Mouse (Mus musculus) embryonic facial prominence, embryonic 14.5 days (tissue): Measurements from ENCODE around the gene Gm20708. TPM values are rescaled to one million over a fixed set of nuclear protein-coding genes. Genes with fewer than 3 reads are reported as not detected.
"Not testable (repeated sequence)": the region's sequence is repeated elsewhere in the genome, so short reads cannot be mapped to it uniquely, and the experiment has no call there.

Source experiments
- ATAC-seq: fragments of 200-750 bp; cut with Nextera tagmentation; 2 replicates; pipeline ENCODE4 v1.8.0; 2017; ENCODE audit warnings: low read depth, moderate number of reproducible peaks, moderate TSS enrichment
- DNase-seq: peaks from one replicate; pipeline ENCODE4 v3.0.0-alpha.2; 2015; ENCODE audit warnings: low spot score
- H3K27ac ChIP-seq: fragments of 300-500 bp; sonication (generic); replicated peaks from 2 replicates; pipeline ENCODE4 v1.5.1; 2014; ENCODE audit warnings: low read depth, mild to moderate bottlenecking, low read length, moderate library complexity
- H3K27me3 ChIP-seq: fragments of 300-500 bp; sonication (generic); replicated peaks from 2 replicates; pipeline ENCODE4 v1.6.1; 2014; ENCODE audit warnings: low read length; ENCODE audit not compliant: control insufficient read depth, insufficient read depth
- H3K36me3 ChIP-seq: fragments of 300-500 bp; sonication (generic); 2 replicates; pipeline ENCODE4 v1.6.1; 2014; ENCODE audit warnings: low read length, mixed read lengths; ENCODE audit not compliant: control insufficient read depth, insufficient read depth
- H3K4me1 ChIP-seq: fragments of 300-500 bp; sonication (generic); 2 replicates; pipeline ENCODE4 v1.6.1; 2014; ENCODE audit warnings: antibody characterized with exemption, low read length; ENCODE audit not compliant: control insufficient read depth, insufficient read depth
- H3K4me2 ChIP-seq: fragments of 300-500 bp; sonication (generic); 2 replicates; pipeline ENCODE4 v1.6.1; 2014; ENCODE audit warnings: low read depth, mild to moderate bottlenecking, low read length, moderate library complexity, mixed read lengths
- H3K4me3 ChIP-seq: fragments of 300-500 bp; sonication (generic); 2 replicates; pipeline ENCODE4 v1.5.1; 2014; ENCODE audit warnings: low read depth, mild to moderate bottlenecking, low read length
- H3K9ac ChIP-seq: fragments of 300-500 bp; sonication (generic); 2 replicates; pipeline ENCODE4 v1.6.1; 2014; ENCODE audit warnings: low read depth, mild to moderate bottlenecking, low read length, moderate library complexity, mixed read lengths
- H3K9me3 ChIP-seq: fragments of 300-500 bp; sonication (generic); 2 replicates; pipeline ENCODE4 v1.6.1; 2016; ENCODE audit warnings: low read length; ENCODE audit not compliant: control insufficient read depth
- WGBS: fragments of 180-500 bp; shearing (Covaris S2); extraction: QIAGEN DNeasy Blood & Tissue Kit; methylation state at CpG from one replicate; pipeline ENCODE4 v1.1.7; 2014; 5-methylcytosine and 5-hydroxymethylcytosine counted together
- polyA plus RNA-seq: library from polyadenylated mRNA; unstranded; fragments of >200 nt; fragmentation: Nextera tagmentation; extraction: Ambion mirVana; gene quantifications from 2 replicates; pipeline ENCODE4 v1.2.1, GENCODE M21; 2014

The Gm20708 gene
- polyA plus RNA-seq, 1 experiment from 2014 or later, result 0.86 TPM

- no peaks in the 10 kb centered on the region for H3K9me3 ChIP-seq
- no peaks in the 10 kb centered on the region for H3K27me3 ChIP-seq
- DNase-seq (peak; percentile 75), ATAC-seq (no peak)
- peak overlapping the region; percentile 49; the same call in 1 of the 2 replicates for H3K27ac ChIP-seq
- no peak overlapping the region for H3K4me3 ChIP-seq
- H3K36me3 ChIP-seq, result no peaks in the 10 kb centered on the region
- no peak overlapping the region for H3K4me2 ChIP-seq
- peaks cover 20% of the 10 kb centered on the region for H3K4me1 ChIP-seq
- 64% methylated on average over 18 of the region's 18 CpGs for WGBS
- H3K9ac ChIP-seq, result no peak overlapping the region
Measured at GRCm38 (mm10) chr11:117828149-117828887, 18.9 kb downstream of the Gm20708 start.

- H3K9me3 ChIP-seq, result no peaks in the 10 kb centered on the region
- no peaks in the 10 kb centered on the region for H3K36me3 ChIP-seq
- no peaks in the 10 kb centered on the region for H3K27me3 ChIP-seq
- ATAC-seq (no peak), DNase-seq (peak; percentile 67)
- WGBS, result 51% methylated on average over 9 of the region's 9 CpGs
- no peak overlapping the region for H3K9ac ChIP-seq
- no peak overlapping the region for H3K4me2 ChIP-seq
- H3K4me3 ChIP-seq, result no peak overlapping the region
- peak overlapping the region; percentile 49 for H3K27ac ChIP-seq
- peaks cover 20% of the 10 kb centered on the region for H3K4me1 ChIP-seq
Measured at GRCm38 (mm10) chr11:117828888-117829604, 19.6 kb downstream of the Gm20708 start.

DNA sequence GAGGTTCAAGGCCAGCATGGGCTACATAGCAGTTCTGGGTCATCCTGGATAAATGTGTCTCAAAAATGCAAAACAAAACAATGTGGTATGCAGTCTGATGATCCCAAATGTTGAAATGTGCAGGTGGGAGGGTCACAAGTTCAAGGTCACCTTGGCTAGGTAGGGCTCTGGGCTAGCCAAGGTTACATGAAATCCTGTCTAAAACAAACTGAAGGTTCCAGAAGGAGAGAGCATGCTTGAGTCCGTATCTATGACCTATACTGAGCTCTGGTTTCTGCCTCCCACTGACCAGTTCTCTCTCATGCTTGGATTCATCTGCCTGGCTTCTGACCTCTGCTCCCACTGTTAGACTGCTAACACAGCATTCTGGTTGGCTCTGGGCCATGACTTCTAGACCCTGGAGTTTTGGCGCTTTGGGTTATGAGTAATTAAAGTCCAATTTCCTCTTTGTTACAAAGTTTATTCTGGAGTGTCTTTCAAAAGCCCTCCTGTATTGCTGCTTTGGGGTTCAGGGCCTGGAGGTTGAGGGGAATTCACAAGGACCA is 20.3 kb downstream of the Gm20708 start:
- Histone ChIP-seq H3K9me3 (no peaks in the 10 kb centered on the region), H3K4me2 (no peak overlapping the region)
- DNase-seq, result no peak

GRCm38 (mm10) chr11:117830401-117830800 is 20.9 kb downstream of the Gm20708 start:
- Histone ChIP-seq H3K27ac (no peak overlapping the region), H3K4me2 (no peak overlapping the region), H3K9me3 (no peaks in the 10 kb centered on the region), H3K4me1 (peaks cover 20% of the 10 kb centered on the region), H3K36me3 (no peaks in the 10 kb centered on the region), H3K4me3 (no peak overlapping the region), H3K27me3 (no peaks in the 10 kb centered on the region), H3K9ac (no peak overlapping the region)
- ATAC-seq (no peak), DNase-seq (peak; percentile 33)
- 73% methylated on average over 9 of the region's 9 CpGs for WGBS

More for the DNA sequence above, 20.3 kb downstream of the Gm20708 start:
- no peak for ATAC-seq
- peaks cover 20% of the 10 kb centered on the region for H3K4me1 ChIP-seq
- no peaks in the 10 kb centered on the region for H3K27me3 ChIP-seq
- no peak overlapping the region for H3K4me3 ChIP-seq
- no peak overlapping the region for H3K9ac ChIP-seq
- no peaks in the 10 kb centered on the region for H3K36me3 ChIP-seq
- 71% methylated on average over 2 of the region's 2 CpGs for WGBS
- H3K27ac ChIP-seq, result no peak overlapping the region

DNA sequence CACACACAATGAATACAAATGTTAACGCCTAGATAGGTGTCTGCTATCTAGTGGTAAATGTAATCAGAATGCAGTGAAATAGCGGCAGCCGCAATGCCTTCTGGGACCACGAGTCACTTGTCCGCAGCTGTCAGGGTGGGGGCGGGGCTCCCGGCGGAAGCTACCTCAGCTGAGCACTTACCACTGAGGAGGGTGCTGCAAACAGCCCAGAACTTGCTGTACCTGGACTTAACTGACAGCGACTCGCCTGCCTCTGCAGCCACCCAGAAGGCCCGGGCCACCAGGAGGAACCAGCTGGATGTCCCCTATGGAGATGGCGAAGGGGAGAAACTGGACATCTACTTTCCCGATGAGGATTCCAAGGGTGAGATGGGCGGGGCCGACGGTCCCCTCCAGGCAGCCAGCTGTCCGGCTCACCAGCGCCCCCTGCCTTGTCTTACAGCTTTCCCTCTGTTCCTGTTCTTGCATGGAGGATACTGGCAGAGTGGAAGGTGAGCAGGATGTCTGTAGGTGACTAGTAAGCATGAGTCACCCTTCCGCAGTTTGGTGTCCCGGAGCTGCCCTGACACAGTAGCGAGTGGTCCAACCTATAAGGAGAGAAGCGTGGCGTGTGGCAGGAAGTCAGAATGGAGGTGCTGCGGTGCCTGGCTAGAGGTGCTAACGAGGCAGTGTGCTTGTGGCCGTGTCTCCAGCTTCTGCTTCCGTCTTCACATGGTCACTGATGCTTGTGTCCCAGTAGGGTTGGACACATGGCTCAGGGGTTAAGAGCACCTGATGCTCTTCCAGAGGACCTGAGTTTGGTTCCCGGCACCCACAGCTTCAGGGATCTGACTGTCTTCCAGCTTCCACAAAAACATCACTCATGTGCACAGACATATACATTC is 22.9 kb downstream of the Gm20708 start:
- Histone ChIP-seq H3K4me1 (peaks cover 9% of the 10 kb centered on the region), H3K4me2 (peak overlapping the region; percentile 48), H3K9me3 (no peaks in the 10 kb centered on the region), H3K27ac (no peak overlapping the region), H3K9ac (no peak overlapping the region), H3K4me3 (peak overlapping the region; percentile 11; the same call in 1 of the 2 replicates), H3K27me3 (no peaks in the 10 kb centered on the region), H3K36me3 (no peaks in the 10 kb centered on the region)
- 22% methylated on average over 28 of the region's 28 CpGs for WGBS
- DNase-seq (peak; percentile 58), ATAC-seq (peak; percentile 23; the same call in 1 of the 2 replicates)

DNA sequence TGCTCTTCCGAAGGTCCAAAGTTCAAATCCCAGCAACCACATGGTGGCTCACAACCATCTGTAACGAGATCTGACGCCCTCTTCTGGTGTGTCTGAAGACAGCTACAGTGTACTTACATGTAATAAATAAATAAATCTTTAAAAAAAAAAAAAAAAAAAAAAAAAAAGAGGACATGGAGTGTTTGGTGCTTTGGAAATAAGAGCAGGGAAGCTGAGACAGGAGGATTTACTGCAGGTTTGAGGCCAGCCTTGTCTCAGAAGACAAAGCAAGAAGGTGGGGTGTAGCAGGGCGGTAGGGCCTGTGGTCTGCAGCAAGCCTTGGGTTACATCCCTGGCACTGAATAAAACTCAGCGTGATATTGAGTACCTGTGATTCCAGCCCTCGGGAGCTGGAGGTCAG is 24.0 kb downstream of the Gm20708 start:
- H3K4me1 ChIP-seq, H3K27me3 ChIP-seq, H3K9me3 ChIP-seq, H3K27ac ChIP-seq, H3K4me3 ChIP-seq, DNase-seq, H3K36me3 ChIP-seq, ATAC-seq, H3K4me2 ChIP-seq, H3K9ac ChIP-seq: not testable (repeated sequence)
- 92% methylated on average over 4 of the region's 6 CpGs for WGBS

DNA sequence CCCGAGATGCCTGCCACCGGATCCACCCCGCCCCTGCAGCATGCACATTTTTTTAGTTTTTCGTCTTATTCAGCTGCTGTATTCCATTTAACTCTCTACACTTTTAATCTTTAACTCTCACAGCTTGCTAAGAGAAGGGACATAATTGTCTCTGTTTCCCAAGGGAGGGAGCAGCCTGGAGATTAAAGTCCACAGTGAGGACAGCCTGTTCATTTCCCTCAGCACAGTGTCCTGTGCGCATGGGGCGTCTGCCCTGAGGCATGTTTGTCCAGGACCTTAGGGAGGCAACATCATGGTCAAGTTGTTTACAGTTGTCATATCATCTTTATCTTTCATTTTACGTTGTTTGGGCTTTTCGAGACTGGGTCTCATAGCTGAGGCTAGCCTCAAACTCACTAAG is 24.6 kb downstream of the Gm20708 start:
- H3K4me2 ChIP-seq, result no peak overlapping the region
- no peak overlapping the region for H3K4me3 ChIP-seq
- no peak overlapping the region for H3K9ac ChIP-seq
- 89% methylated on average over 8 of the region's 8 CpGs for WGBS
- DNase-seq (no peak), ATAC-seq (no peak)
- H3K9me3 ChIP-seq, result no peaks in the 10 kb centered on the region
- H3K27ac ChIP-seq, result no peak overlapping the region
- H3K36me3 ChIP-seq, result no peaks in the 10 kb centered on the region
- H3K4me1 ChIP-seq, result no peaks in the 10 kb centered on the region
- H3K27me3 ChIP-seq, result no peaks in the 10 kb centered on the region

DNA sequence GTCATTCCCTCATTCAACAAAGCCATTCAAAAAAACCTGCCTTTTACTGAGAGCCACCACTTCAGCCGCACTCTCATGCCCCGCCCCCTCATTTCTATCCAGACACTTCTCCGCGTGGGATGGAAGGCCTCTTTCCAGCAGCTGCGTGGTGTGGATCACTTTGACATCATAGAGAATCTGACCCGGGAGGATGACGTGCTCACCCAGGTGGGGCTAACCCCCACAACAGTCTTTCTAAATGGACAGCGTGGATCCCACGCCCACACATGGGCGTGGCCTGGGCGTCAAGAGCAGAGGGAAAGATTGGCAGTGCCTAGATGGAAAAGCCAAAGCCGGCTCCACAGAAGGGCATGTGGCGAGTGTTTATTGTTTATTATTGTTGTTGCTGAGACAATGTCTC is 26.8 kb downstream of the Gm20708 start:
- H3K4me2 ChIP-seq, result peak overlapping the region; percentile 20; the same call in 1 of the 2 replicates
- peak; percentile 68 for DNase-seq

More for the DNA sequence above, 26.8 kb downstream of the Gm20708 start:
- no peaks in the 10 kb centered on the region for H3K36me3 ChIP-seq
- no peak overlapping the region for H3K9ac ChIP-seq
- WGBS, result 33% methylated on average over 13 of the region's 13 CpGs
- ATAC-seq, result no peak
- no peaks in the 10 kb centered on the region for H3K9me3 ChIP-seq
- H3K27ac ChIP-seq, result no peak overlapping the region
- no peaks in the 10 kb centered on the region for H3K4me1 ChIP-seq
- H3K4me3 ChIP-seq, result no peak overlapping the region
- no peaks in the 10 kb centered on the region for H3K27me3 ChIP-seq
